Mouse (Mus musculus): ENCODE results near the gene Pou4f2. TPM values are rescaled to one million over a fixed set of nuclear protein-coding genes. Genes with fewer than 3 reads are reported as not detected.

Gene Pou4f2
- polyA plus RNA-seq, 1 experiment from 2014 or later, result 0.08 TPM

GRCm38 (mm10) chr8:78419272-78419671, 17.2 kb downstream of the Pou4f2 start:
- no peak overlapping the region for H3K4me3 ChIP-seq
- peaks cover 14% of the 10 kb centered on the region for H3K4me1 ChIP-seq
- H3K4me2 ChIP-seq, result no peak overlapping the region
- no peaks in the 10 kb centered on the region for H3K36me3 ChIP-seq
- no peak overlapping the region for H3K9ac ChIP-seq
- 28% methylated on average over 4 of the region's 4 CpGs for WGBS
- peaks cover 59% of the 10 kb centered on the region for H3K27me3 ChIP-seq
- H3K27ac ChIP-seq, result no peak overlapping the region
- no peak for ATAC-seq (ENCODE audit: insufficient number of reproducible peaks, insufficient read depth, low FRiP score, low TSS enrichment, low read depth)
- no peaks in the 10 kb centered on the region for H3K9me3 ChIP-seq

DNA sequence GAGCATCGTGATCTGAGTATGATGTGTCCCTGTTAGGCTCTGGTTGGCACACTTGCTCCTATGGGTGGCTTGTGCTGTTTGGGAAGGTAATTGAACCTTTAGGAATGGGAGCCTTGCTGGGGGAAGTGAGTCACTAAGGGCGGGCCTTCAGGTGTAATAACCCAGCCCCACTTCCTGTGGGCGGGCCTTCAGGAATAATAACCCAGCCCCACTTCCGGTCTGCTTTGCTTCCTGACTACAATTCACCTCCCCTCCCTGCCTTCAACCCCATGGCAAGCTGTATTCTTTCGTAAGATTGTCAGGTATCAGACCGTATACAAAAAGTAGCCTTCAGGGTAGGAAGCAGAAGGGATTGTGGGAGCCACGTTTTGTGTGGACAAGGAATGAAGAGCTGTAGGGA, 45.7 kb downstream of the Pou4f2 start:
- Histone ChIP-seq H3K9me3 (no peaks in the 10 kb centered on the region), H3K4me3 (no peak overlapping the region), H3K4me1 (no peaks in the 10 kb centered on the region), H3K27ac (no peak overlapping the region), H3K27me3 (no peaks in the 10 kb centered on the region), H3K36me3 (no peaks in the 10 kb centered on the region), H3K4me2 (no peak overlapping the region), H3K9ac (no peak overlapping the region)
- no peak for ATAC-seq (ENCODE audit: insufficient number of reproducible peaks, insufficient read depth, low FRiP score, low TSS enrichment, low read depth)
- 92% methylated on average over 7 of the region's 7 CpGs for WGBS

Other genes starting within 250 kb of the Pou4f2 start
- not detected in 2 replicates for gene Ttc29, start 223.3 kb downstream of the Pou4f2 start, polyA plus RNA-seq (2015; fragmentation: Nextera tagmentation; extraction: Ambion mirVana)
- gene Rbmxl1, start 72.3 kb upstream of the Pou4f2 start, polyA plus RNA-seq (2015; fragmentation: Nextera tagmentation; extraction: Ambion mirVana), result 280 and 282 TPM in 2 replicates
- 17.6 and 21.7 TPM in 2 replicates for gene Slc10a7, start 72.7 kb upstream of the Pou4f2 start, polyA plus RNA-seq (2015; fragmentation: Nextera tagmentation; extraction: Ambion mirVana)

All from embryonic facial prominence, embryonic 13.5 days (tissue).